In the genomic region with DNA sequence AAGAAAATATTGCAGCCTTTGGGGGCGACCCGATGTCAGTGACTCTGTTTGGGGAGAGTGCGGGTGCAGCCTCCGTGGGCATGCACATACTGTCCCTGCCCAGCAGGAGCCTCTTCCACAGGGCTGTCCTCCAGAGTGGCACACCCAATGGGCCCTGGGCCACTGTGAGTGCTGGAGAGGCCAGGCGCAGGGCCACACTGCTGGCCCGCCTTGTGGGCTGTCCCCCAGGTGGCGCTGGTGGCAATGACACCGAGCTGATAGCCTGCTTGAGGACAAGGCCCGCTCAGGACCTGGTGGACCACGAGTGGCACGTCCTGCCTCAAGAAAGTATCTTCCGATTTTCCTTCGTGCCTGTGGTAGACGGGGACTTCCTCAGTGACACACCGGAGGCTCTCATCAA, we compare ENCODE assay signal across 8 mouse cellular contexts. TPM values are rescaled to one million over a fixed set of nuclear protein-coding genes. Genes with fewer than 3 reads are reported as not detected.
DNase-seq lines count a peak whose midpoint lies in the region; ATAC-seq and TF ChIP-seq lines count a peak whose summit lies in the region.

No protein-coding gene starts in this region.

- no peak for ATAC-seq in hindbrain, postnatal 0 days
- ATAC-seq in neural tube, embryonic 15.5 days (ENCODE audit: low FRiP score), result no peak

- peak overlapping the region; percentile 51 for H3K4me3 ChIP-seq in bone marrow, adult 2 months (replicated peaks; ENCODE audit: control insufficient read depth, low read depth, low read length)
- H3K4me3 ChIP-seq in hindbrain, postnatal 0 days (ENCODE audit: low read length), result no peak overlapping the region
- peak overlapping the region; percentile 12 for H3K4me3 ChIP-seq in neural tube, embryonic 15.5 days (replicated peaks)

- H3K9me3 ChIP-seq in hindbrain, postnatal 0 days (ENCODE audit: low read length), result no peaks in the 10 kb centered on the region
- no peaks in the 10 kb centered on the region for H3K9me3 ChIP-seq in neural tube, embryonic 15.5 days (replicated peaks)

- no peaks in the 10 kb centered on the region; the same call in 1 of the 2 replicates for H3K4me1 ChIP-seq in bone marrow, adult 2 months (ENCODE audit: control insufficient read depth, insufficient read depth, low read length)
- H3K4me1 ChIP-seq in hindbrain, postnatal 0 days (ENCODE audit: insufficient read depth, low read length), result peaks cover 10% of the 10 kb centered on the region; the same call in 1 of the 2 replicates
- H3K4me1 ChIP-seq in neural tube, embryonic 15.5 days, result peaks cover 76% of the 10 kb centered on the region

- 15% methylated on average over 15 of the region's 15 CpGs for WGBS in bone marrow, adult 2 months
- WGBS in hindbrain, postnatal 0 days, result 27% methylated on average over 15 of the region's 15 CpGs
- WGBS in neural tube, embryonic 15.5 days, result 18% methylated on average over 15 of the region's 15 CpGs

- TF ChIP-seq CTCF in bone marrow, adult 2 months (IDR thresholded peaks at IDR 0.05; ENCODE audit: control insufficient read depth, insufficient read depth, low read length), result peak; percentile 80
- TF ChIP-seq CTCF in hindbrain, postnatal 0 days (IDR thresholded peaks at IDR 0.05; ENCODE audit: low read depth), result peak; percentile 67

- peaks cover 4% of the 10 kb centered on the region; the same call in 1 of the 2 replicates for H3K36me3 ChIP-seq in hindbrain, postnatal 0 days (ENCODE audit: insufficient read depth, low read length)
- peaks cover 6% of the 10 kb centered on the region for H3K36me3 ChIP-seq in neural tube, embryonic 15.5 days

- no peaks in the 10 kb centered on the region for H3K27me3 ChIP-seq in hindbrain, postnatal 0 days (ENCODE audit: insufficient read depth, low read length)
- H3K27me3 ChIP-seq in neural tube, embryonic 15.5 days (replicated peaks), result peaks cover 25% of the 10 kb centered on the region

- intact Hi-C loops in left cerebral cortex, postnatal 25 days (cut with DNase I), result loop anchor here (5.0 kb wide), 1 partner anchor 243 kb away; the partner anchor contains the start of gene Ap1s1

- H3K4me2 ChIP-seq in hindbrain, postnatal 0 days (ENCODE audit: low read depth, low read length), result peak overlapping the region; percentile 19; the same call in 1 of the 2 replicates
- peak overlapping the region; percentile 93 for H3K4me2 ChIP-seq in neural tube, embryonic 15.5 days

- H3K27ac ChIP-seq in bone marrow, adult 2 months (ENCODE audit: control insufficient read depth, insufficient read depth, low read depth, low read length, poor library complexity), result peak overlapping the region; percentile 93
- H3K27ac ChIP-seq in hindbrain, postnatal 0 days, result no peak overlapping the region
- no peak overlapping the region for H3K27ac ChIP-seq in neural tube, embryonic 15.5 days (replicated peaks)

- H3K9ac ChIP-seq in hindbrain, postnatal 0 days (replicated peaks; ENCODE audit: low read length), result no peak overlapping the region
- 0 out of 2 replicates have a peak overlapping the region, but pooled peaks have one; percentile 1 for H3K9ac ChIP-seq in neural tube, embryonic 15.5 days (replicated peaks)

- TF ChIP-seq POLR2A in bone marrow, adult 2 months (IDR thresholded peaks at IDR 0.05; ENCODE audit: borderline replicate concordance, control insufficient read depth, low read depth, low read length), result peak; percentile 94; the same call in 1 of the 2 replicates

- DNase-seq in ovary, postnatal 36 days (ENCODE audit: low spot score), result peak; percentile 54
- DNase-seq in ovary, postnatal 14 days (ENCODE audit: low spot score), result no peak
- peak; percentile 77 for DNase-seq in gastrocnemius, adult 18-20 months (ENCODE audit: low spot score)
- DNase-seq in hindbrain, postnatal 0 days (ENCODE audit: low spot score), result no peak
- peak; percentile 70 to 80 for DNase-seq in lung, adult 18-20 months
- no peak for DNase-seq in left cerebral cortex, postnatal 25 days (ENCODE audit: low spot score in 2 of 2)

RNA-seq across cellular contexts. Expression of gene Ache, which starts 3.4 kb away (rescaled TPM):
- 115 and 217 TPM in 2 replicates for polyA plus RNA-seq in bone marrow, adult 2 months (2011; ENCODE audit: insufficient read depth, insufficient read length, low replicate concordance, missing spikeins)
- total RNA-seq in gastrocnemius, adult 18-20 months (2021), result 10 to 100 TPM; 25.0 to 27.7 TPM
- 210 and 219 TPM in 2 replicates for total RNA-seq in hindbrain, postnatal 0 days (2014; rRNA removed)
- 151 and 157 TPM in 2 replicates for polyA plus RNA-seq in hindbrain, postnatal 0 days (2015; fragmentation: Nextera tagmentation; extraction: Ambion mirVana)
- 98.6 and 103 TPM in 2 replicates for polyA plus RNA-seq in neural tube, embryonic 15.5 days (2015; fragmentation: Nextera tagmentation; extraction: Ambion mirVana)
- total RNA-seq in left cerebral cortex, postnatal 25 days (2021), result 10 to 100 TPM; 54.9 to 63.3 TPM

RNA-seq across cellular contexts. Expression of gene Ufsp1, which starts 3.8 kb away (rescaled TPM):
- 74.0 and 131 TPM in 2 replicates for polyA plus RNA-seq in bone marrow, adult 2 months (2011; ENCODE audit: insufficient read depth, insufficient read length, low replicate concordance, missing spikeins)
- total RNA-seq in gastrocnemius, adult 18-20 months (2021), result 10 to 100 TPM; 19.1 to 20.8 TPM
- total RNA-seq in hindbrain, postnatal 0 days (2014; rRNA removed), result 35.5 TPM in 2 replicates
- polyA plus RNA-seq in hindbrain, postnatal 0 days (2015; fragmentation: Nextera tagmentation; extraction: Ambion mirVana), result 32.1 and 33.3 TPM in 2 replicates
- polyA plus RNA-seq in neural tube, embryonic 15.5 days (2015; fragmentation: Nextera tagmentation; extraction: Ambion mirVana), result 29.0 and 29.5 TPM in 2 replicates
- total RNA-seq in left cerebral cortex, postnatal 25 days (2021), result 10 to 100 TPM in 1 of 2 experiments, 1 to 10 TPM in 1; 9.8 to 13.3 TPM

RNA-seq across cellular contexts. Expression of gene Srrt, which starts 16.8 kb away (rescaled TPM):
- 304 and 461 TPM in 2 replicates for polyA plus RNA-seq in bone marrow, adult 2 months (2011; ENCODE audit: insufficient read depth, insufficient read length, low replicate concordance, missing spikeins)
- total RNA-seq in gastrocnemius, adult 18-20 months (2021), result 10 to 100 TPM; 29.6 to 40.8 TPM
- total RNA-seq in hindbrain, postnatal 0 days (2014; rRNA removed), result 82.9 and 98.9 TPM in 2 replicates
- polyA plus RNA-seq in hindbrain, postnatal 0 days (2015; fragmentation: Nextera tagmentation; extraction: Ambion mirVana), result 55.5 and 57.0 TPM in 2 replicates
- 90.7 and 94.3 TPM in 2 replicates for polyA plus RNA-seq in neural tube, embryonic 15.5 days (2015; fragmentation: Nextera tagmentation; extraction: Ambion mirVana)
- 100 to 1,000 TPM; 176 to 178 TPM for total RNA-seq in left cerebral cortex, postnatal 25 days (2021)

RNA-seq across cellular contexts. Expression of gene Trip6, which starts 23.5 kb away (rescaled TPM):
- 9.0 and 15.5 TPM in 2 replicates for polyA plus RNA-seq in bone marrow, adult 2 months (2011; ENCODE audit: insufficient read depth, insufficient read length, low replicate concordance, missing spikeins)
- total RNA-seq in gastrocnemius, adult 18-20 months (2021), result 1 to 10 TPM; 2.2 to 4.4 TPM
- 14.3 and 15.0 TPM in 2 replicates for total RNA-seq in hindbrain, postnatal 0 days (2014; rRNA removed)
- polyA plus RNA-seq in hindbrain, postnatal 0 days (2015; fragmentation: Nextera tagmentation; extraction: Ambion mirVana), result 13.9 and 15.5 TPM in 2 replicates
- polyA plus RNA-seq in neural tube, embryonic 15.5 days (2015; fragmentation: Nextera tagmentation; extraction: Ambion mirVana), result 14.0 and 26.0 TPM in 2 replicates
- total RNA-seq in left cerebral cortex, postnatal 25 days (2021), result 1 to 10 TPM; 4.3 to 5.9 TPM

RNA-seq across cellular contexts. Expression of gene Slc12a9, which starts 42.7 kb away (rescaled TPM):
- 10.9 and 14.4 TPM in 2 replicates for polyA plus RNA-seq in bone marrow, adult 2 months (2011; ENCODE audit: insufficient read depth, insufficient read length, low replicate concordance, missing spikeins)
- 1 to 10 TPM; 2.0 to 2.2 TPM for total RNA-seq in gastrocnemius, adult 18-20 months (2021)
- 32.6 and 41.3 TPM in 2 replicates for total RNA-seq in hindbrain, postnatal 0 days (2014; rRNA removed)
- polyA plus RNA-seq in hindbrain, postnatal 0 days (2015; fragmentation: Nextera tagmentation; extraction: Ambion mirVana), result 27.3 and 27.6 TPM in 2 replicates
- polyA plus RNA-seq in neural tube, embryonic 15.5 days (2015; fragmentation: Nextera tagmentation; extraction: Ambion mirVana), result 26.5 and 26.8 TPM in 2 replicates
- total RNA-seq in left cerebral cortex, postnatal 25 days (2021), result 10 to 100 TPM; 21.3 to 23.2 TPM

Comparison
In these comparisons a context has a peak if more than half of its experiments do, and no peak if none do; other contexts are left out.
1. DNase-seq: peak in ovary, postnatal 36 days (single experiment), gastrocnemius, adult 18-20 months (single experiment) and lung, adult 18-20 months (2 of 2); none in ovary, postnatal 14 days (single experiment), hindbrain, postnatal 0 days (single experiment) and left cerebral cortex, postnatal 25 days (0 of 2).